ENCODE assay signal across 8 mouse cellular contexts in genomic region chr15:11906571-11907531, GRCm38 (mm10). TPM values are rescaled to one million over a fixed set of nuclear protein-coding genes. Genes with fewer than 3 reads are reported as not detected.
DNase-seq lines count a peak whose midpoint lies in the region; ATAC-seq and TF ChIP-seq lines count a peak whose summit lies in the region.

Gene Npr3, minus strand, starts transcription at chr15:11907287.

- H3K4me2 ChIP-seq in forebrain, embryonic 11.5 days (ENCODE audit: low read depth, low read length, severe bottlenecking), result peak within 1 kb of the TSS; percentile 89
- peak within 1 kb of the TSS; percentile 95 for H3K4me2 ChIP-seq in heart, postnatal 0 days (ENCODE audit: low read depth, low read length)
- peak within 1 kb of the TSS; percentile 68 for H3K4me2 ChIP-seq in liver, embryonic 16.5 days (ENCODE audit: low read depth, low read length)

- H3K4me3 ChIP-seq in forebrain, embryonic 11.5 days (ENCODE audit: low read depth, low read length), result peak within 1 kb of the TSS; percentile 45
- peak within 1 kb of the TSS; percentile 68 for H3K4me3 ChIP-seq in heart, postnatal 0 days (ENCODE audit: low read depth, low read length)
- peak within 1 kb of the TSS; percentile 57 for H3K4me3 ChIP-seq in liver, embryonic 16.5 days (ENCODE audit: low read depth, low read length)
- peak within 1 kb of the TSS; percentile 49 for H3K4me3 ChIP-seq in olfactory bulb, adult 2 months (ENCODE audit: insufficient read depth, low read depth, low read length)

- H3K9ac ChIP-seq in forebrain, embryonic 11.5 days (ENCODE audit: low read length), result peak within 1 kb of the TSS; percentile 37
- peak within 1 kb of the TSS; percentile 50; the same call in 1 of the 2 replicates for H3K9ac ChIP-seq in heart, postnatal 0 days (replicated peaks; ENCODE audit: low read depth, low read length)
- peak within 1 kb of the TSS; percentile 31 for H3K9ac ChIP-seq in liver, embryonic 16.5 days (ENCODE audit: low read depth, low read length)

- H3K27ac ChIP-seq in forebrain, embryonic 11.5 days (ENCODE audit: low read depth, low read length), result no peak within 1 kb of the TSS
- H3K27ac ChIP-seq in heart, postnatal 0 days (ENCODE audit: low read depth), result peak within 1 kb of the TSS; percentile 71
- H3K27ac ChIP-seq in liver, embryonic 16.5 days (ENCODE audit: low read length), result peak within 1 kb of the TSS; percentile 44
- no peak within 1 kb of the TSS for H3K27ac ChIP-seq in olfactory bulb, adult 2 months (ENCODE audit: insufficient read depth, low read depth, low read length)

- TF ChIP-seq EP300 in heart, postnatal 0 days (IDR thresholded peaks at IDR 0.05; ENCODE audit: low read depth), result no peak

- H3K9me3 ChIP-seq in forebrain, embryonic 11.5 days (ENCODE audit: control insufficient read depth, low read length), result no peaks in the 10 kb centered on the region
- no peaks in the 10 kb centered on the region for H3K9me3 ChIP-seq in heart, postnatal 0 days (replicated peaks; ENCODE audit: control insufficient read depth, low read length)
- H3K9me3 ChIP-seq in liver, embryonic 16.5 days (replicated peaks; ENCODE audit: control insufficient read depth, low read length), result no peaks in the 10 kb centered on the region

- TF ChIP-seq CTCF in heart, postnatal 0 days (IDR thresholded peaks at IDR 0.05; ENCODE audit: low read depth), result peak; percentile 31; the same call in 1 of the 2 replicates
- peak; percentile 7; the same call in 1 of the 2 replicates for TF ChIP-seq CTCF in olfactory bulb, adult 2 months (IDR thresholded peaks at IDR 0.05; ENCODE audit: insufficient read depth, low read depth, low read length)

- no peak for TF ChIP-seq POLR2A in olfactory bulb, adult 2 months (IDR thresholded peaks at IDR 0.05; ENCODE audit: insufficient read depth, low read depth, low read length)

- peak; percentile 52 for DNase-seq in thymus, postnatal 4 days
- DNase-seq in thymus, adult 18-20 months, result no peak
- peak; percentile 74 for DNase-seq in forebrain, embryonic 11.5 days (ENCODE audit: low spot score)
- peak; percentile 59 for DNase-seq in heart, postnatal 0 days (ENCODE audit: low spot score)
- DNase-seq in kidney, postnatal 36 days, result peak; percentile 53 to 78
- DNase-seq in cerebellum, adult 11 months, result no peak

- no peaks in the 10 kb centered on the region for H3K36me3 ChIP-seq in forebrain, embryonic 11.5 days (ENCODE audit: control insufficient read depth, insufficient read depth, low read length)
- H3K36me3 ChIP-seq in heart, postnatal 0 days (replicated peaks; ENCODE audit: control insufficient read depth, insufficient read depth, low read length), result no peaks in the 10 kb centered on the region
- no peaks in the 10 kb centered on the region for H3K36me3 ChIP-seq in liver, embryonic 16.5 days (ENCODE audit: control insufficient read depth, insufficient read depth)

- peaks cover 40% of the 10 kb centered on the region for H3K27me3 ChIP-seq in forebrain, embryonic 11.5 days (ENCODE audit: control insufficient read depth, insufficient read depth, low read length)
- H3K27me3 ChIP-seq in heart, postnatal 0 days (ENCODE audit: control insufficient read depth, insufficient read depth, low read length), result peaks cover 32% of the 10 kb centered on the region
- peaks cover 47% of the 10 kb centered on the region for H3K27me3 ChIP-seq in liver, embryonic 16.5 days (ENCODE audit: control insufficient read depth, insufficient read depth, low read depth, low read length)

- peak; percentile 28; the same call in 1 of the 2 replicates for ATAC-seq in forebrain, embryonic 11.5 days (replicated peaks; ENCODE audit: low FRiP score)
- 0 out of 2 replicates have a peak, but pooled peaks have one; percentile 16 for ATAC-seq in heart, postnatal 0 days (ENCODE audit: insufficient read depth, low read depth)
- ATAC-seq in liver, embryonic 16.5 days (ENCODE audit: low read depth), result no peak

- WGBS in forebrain, embryonic 11.5 days, result under 1% methylated on average over 42 of the region's 42 CpGs
- under 1% methylated on average over 42 of the region's 42 CpGs for WGBS in heart, postnatal 0 days
- under 1% methylated on average over 42 of the region's 42 CpGs for WGBS in liver, embryonic 16.5 days (ENCODE audit: insufficient replicate concordance)
- WGBS in olfactory bulb, adult 2 months, result 1% methylated on average over 42 of the region's 42 CpGs

- H3K4me1 ChIP-seq in forebrain, embryonic 11.5 days (replicated peaks; ENCODE audit: control insufficient read depth, insufficient read depth, low read length), result peaks cover 18% of the 10 kb centered on the region
- H3K4me1 ChIP-seq in heart, postnatal 0 days (ENCODE audit: control insufficient read depth, insufficient read depth), result peaks cover 17% of the 10 kb centered on the region
- no peaks in the 10 kb centered on the region for H3K4me1 ChIP-seq in liver, embryonic 16.5 days (ENCODE audit: control insufficient read depth, low read depth, low read length)
- peaks cover 38% of the 10 kb centered on the region for H3K4me1 ChIP-seq in olfactory bulb, adult 2 months (ENCODE audit: control insufficient read depth, insufficient read depth, low read length)

RNA-seq across cellular contexts. Expression of gene Npr3, which starts in this region (rescaled TPM):
- 2.3 and 2.8 TPM in 2 replicates for polyA plus RNA-seq in forebrain, embryonic 11.5 days (2014; fragmentation: Nextera tagmentation; extraction: Ambion mirVana)
- 38.8 and 48.0 TPM in 2 replicates for total RNA-seq in heart, postnatal 0 days (2014; rRNA removed; ENCODE audit: low replicate concordance)
- polyA plus RNA-seq in heart, postnatal 0 days (2015; fragmentation: Nextera tagmentation; extraction: Ambion mirVana), result 5.3 and 6.3 TPM in 2 replicates
- 1.4 TPM in 2 replicates for polyA plus RNA-seq in liver, embryonic 16.5 days (2015; fragmentation: Nextera tagmentation; extraction: Ambion mirVana)
- polyA plus RNA-seq in olfactory bulb, adult 2 months (2012; ENCODE audit: insufficient read depth, insufficient read length, low replicate concordance, missing spikeins), result not detected in 2 replicates

Comparison
In these comparisons a context has a peak if more than half of its experiments do, and no peak if none do; other contexts are left out.
1. DNase-seq: peak in thymus, postnatal 4 days (single experiment), forebrain, embryonic 11.5 days (single experiment), heart, postnatal 0 days (single experiment) and kidney, postnatal 36 days (2 of 2); none in thymus, adult 18-20 months (0 of 2) and cerebellum, adult 11 months (single experiment).
2. H3K27ac ChIP-seq: peak in heart, postnatal 0 days (single experiment) and liver, embryonic 16.5 days (single experiment); none in forebrain, embryonic 11.5 days (single experiment) and olfactory bulb, adult 2 months (single experiment).
3. Peak in every context shown above with its lines, with median percentiles within 50 percentile points of each other: H3K4me2 ChIP-seq, H3K4me3 ChIP-seq and H3K9ac ChIP-seq.